Mouse (Mus musculus) ES-Bruce4 (cell line): ENCODE results near the gene Ccdc163.

Experiments
- CTCF ChIP-seq: IDR thresholded peaks from one replicate; pipeline ENCODE4 v1.8.1; 2011; ENCODE audit warnings: low read depth, low read length
- EP300 ChIP-seq: IDR thresholded peaks from 2 replicates; pipeline ENCODE4 v1.6.1; 2011; ENCODE audit warnings: low read depth, low read length; ENCODE audit not compliant: insufficient read depth
- POLR2A ChIP-seq: IDR thresholded peaks from one replicate; pipeline ENCODE4 v1.8.1; 2011; ENCODE audit warnings: low read length; ENCODE audit not compliant: insufficient read depth

DNA sequence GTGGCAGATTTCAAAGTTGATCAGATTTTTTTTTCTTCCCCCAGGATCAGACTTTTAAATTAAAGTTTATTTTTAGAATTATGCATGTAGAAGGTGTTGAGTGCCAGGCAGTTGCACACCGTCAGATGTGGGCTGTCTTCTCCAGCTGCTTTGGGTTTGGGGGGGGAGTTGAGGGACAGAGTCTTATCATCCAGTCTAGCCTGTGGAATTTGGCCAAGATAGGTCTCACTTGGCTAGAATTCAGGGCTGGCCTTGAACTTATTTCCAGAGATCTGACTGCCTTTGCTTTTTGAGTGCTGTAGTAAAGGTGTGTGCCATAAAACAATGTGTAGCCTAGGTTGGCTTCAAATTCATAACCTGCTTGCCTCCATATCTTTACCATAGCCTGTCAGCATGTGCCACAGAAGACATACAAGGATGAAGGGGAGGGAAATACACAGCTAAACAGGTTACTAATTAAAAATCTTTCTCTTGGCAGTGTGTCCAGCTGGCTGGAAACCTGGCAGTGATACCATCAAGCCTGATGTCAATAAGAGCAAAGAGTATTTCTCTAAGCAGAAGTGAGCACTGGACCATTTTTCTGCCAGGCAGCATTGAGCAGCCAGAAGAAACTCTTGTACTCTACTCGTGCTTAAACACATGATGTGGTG lies 9.5 kb upstream of the Ccdc163 start:
- no peak for TF ChIP-seq CTCF
- no peak for TF ChIP-seq POLR2A
- no peak for TF ChIP-seq EP300
